Mouse (Mus musculus): ENCODE measurements at regions not wholly inside any gene's neighbourhood (a gene's known extent, or its start where the extent isn't known, plus 50 kb on each side); places are given as distances from the start of the nearest gene placed in this dataset.

- TF ChIP-seq EP300 (IDR thresholded peaks at IDR 0.05; ENCODE audit: insufficient read depth, low read depth, low read length) (no peak), POLR2A (IDR thresholded peaks at IDR 0.05; ENCODE audit: insufficient read depth, low read depth, low read length) (no peak)
Observed at GRCm38 (mm10) chr4:81734391-81734790, 291.8 kb upstream of the Mpdz start.
